Mouse (Mus musculus) spleen, postnatal 0 days (tissue): ENCODE measurements around the gene Vrk3. TPM values are rescaled to one million over a fixed set of nuclear protein-coding genes. Genes with fewer than 3 reads are reported as not detected.

Experiments
- polyA plus RNA-seq: library from polyadenylated mRNA; unstranded; fragments of >200 nt; fragmentation: Nextera tagmentation; extraction: Ambion mirVana; gene quantifications from 2 replicates; pipeline ENCODE4 v1.2.1, GENCODE M21; 2015

Vrk3 gene
- polyA plus RNA-seq: 29.3 and 31.6 TPM in 2 replicates

GRCm38 (mm10) chr7:44748101-44749044 is at the start of gene Vrk3:
TSS of gene Vrk3 (plus strand) at chr7:44748413.

GRCm38 (mm10) chr7:44708574-44708973 is 39.6 kb upstream of the Vrk3 start, which contains the start of gene Izumo2:
TSS of gene Izumo2 (plus strand) at chr7:44708742.

GRCm38 (mm10) chr7:44750950-44751349 is 2.7 kb downstream of the Vrk3 start, which contains the start of gene Zfp473:
TSS of gene Zfp473 (minus strand) at chr7:44751050.

GRCm38 (mm10) chr7:44815721-44816469 is 67.7 kb downstream of the Vrk3 start, which contains the start of the genes Nup62 and Il4i1:
TSS of gene Nup62 (plus strand) at chr7:44816088.
TSS of gene Il4i1 (plus strand) at chr7:44816387.

GRCm38 (mm10) chr7:44816470-44817021 is 68.3 kb downstream of the Vrk3 start, which contains the start of gene Atf5:
TSS of gene Atf5 (minus strand) at chr7:44816658.

Other genes starting within 250 kb of the Vrk3 start
- gene Mybpc2, start 223.8 kb upstream of the Vrk3 start, polyA plus RNA-seq: 0.23 and 0.52 TPM in 2 replicates
- gene Spib, start 216.3 kb upstream of the Vrk3 start, polyA plus RNA-seq: 7.5 and 13.2 TPM in 2 replicates
- 64.6 and 69.1 TPM in 2 replicates for gene Pold1, start 199.6 kb upstream of the Vrk3 start, polyA plus RNA-seq
- 49.4 and 52.7 TPM in 2 replicates for gene Nr1h2, start 194.5 kb upstream of the Vrk3 start, polyA plus RNA-seq
- gene Napsa, start 176.0 kb upstream of the Vrk3 start, polyA plus RNA-seq: 28.7 and 38.9 TPM in 2 replicates
- gene Kcnc3, start 157.7 kb upstream of the Vrk3 start, polyA plus RNA-seq: 0.05 and 0.07 TPM in 2 replicates
- gene Myh14, start 77.6 kb upstream of the Vrk3 start, polyA plus RNA-seq: not detected in 2 replicates
- gene Izumo2, start 39.7 kb upstream of the Vrk3 start, polyA plus RNA-seq: not detected in 2 replicates
- gene Zfp473, start 2.6 kb downstream of the Vrk3 start, polyA plus RNA-seq: 0.34 and 0.58 TPM in 2 replicates
- 54.6 and 55.9 TPM in 2 replicates for gene Nup62, start 67.7 kb downstream of the Vrk3 start, polyA plus RNA-seq
- gene Il4i1, start 68.0 kb downstream of the Vrk3 start, polyA plus RNA-seq: 2.1 and 2.3 TPM in 2 replicates
- gene Atf5, start 68.2 kb downstream of the Vrk3 start, polyA plus RNA-seq: 2.1 and 2.6 TPM in 2 replicates
- gene Akt1s1, start 100.6 kb downstream of the Vrk3 start, polyA plus RNA-seq: 30.3 and 34.1 TPM in 2 replicates
- 34.9 and 39.2 TPM in 2 replicates for gene Tbc1d17, start 100.7 kb downstream of the Vrk3 start, polyA plus RNA-seq
- 44.6 and 51.7 TPM in 2 replicates for gene Pnkp, start 108.7 kb downstream of the Vrk3 start, polyA plus RNA-seq
- 75.8 and 108 TPM in 2 replicates for gene Ptov1, start 121.4 kb downstream of the Vrk3 start, polyA plus RNA-seq
- gene Med25, start 144.3 kb downstream of the Vrk3 start, polyA plus RNA-seq: 39.9 and 44.7 TPM in 2 replicates
- 6.4 and 7.7 TPM in 2 replicates for gene Fuz, start 147.7 kb downstream of the Vrk3 start, polyA plus RNA-seq
- 54.9 and 61.8 TPM in 2 replicates for gene Ap2a1, start 181.1 kb downstream of the Vrk3 start, polyA plus RNA-seq
- 0.17 TPM in 1 of 2 replicates, not detected in the other for gene Tsks, start 194.8 kb downstream of the Vrk3 start, polyA plus RNA-seq
- gene Cpt1c, start 226.4 kb downstream of the Vrk3 start, polyA plus RNA-seq: 3.7 and 4.5 TPM in 2 replicates
- gene Prmt1, start 238.2 kb downstream of the Vrk3 start, polyA plus RNA-seq: 215 and 217 TPM in 2 replicates
- 54.1 and 62.3 TPM in 2 replicates for gene Irf3, start 249.2 kb downstream of the Vrk3 start, polyA plus RNA-seq